Mouse (Mus musculus) adrenal gland, postnatal 25 days (tissue): ENCODE data around the gene Slc12a8. TPM values are rescaled to one million over a fixed set of nuclear protein-coding genes. Genes with fewer than 3 reads are reported as not detected.
"Not testable (repeated sequence)": the region's sequence is repeated elsewhere in the genome, so short reads cannot be mapped to it uniquely, and the experiment has no call there.

Experiments
- DNase-seq: peaks from one replicate; pipeline ENCODE4 v3.0.0; 2021; ENCODE audit warnings: mixed read lengths
- long read RNA-seq: library from polyadenylated mRNA; stranded (forward); transcript quantifications from one replicate; pipeline ENCODE4 v2.0.0, GENCODE M21; 2021
- total RNA-seq: library from RNA; stranded (reverse); gene quantifications from 2 replicates; pipeline ENCODE4 v1.2.3, GENCODE M21; 2021

Gene Slc12a8
- 0.70 and 0.76 TPM in 2 replicates for total RNA-seq
- long read RNA-seq, partial matches to known transcripts = 1 of 1 reads
- long read RNA-seq, other reads (novel, unspliced or antisense) = 0 of 1 reads

- DNase-seq = no peak
Measured at GRCm38 (mm10) chr16:33516807-33517565, at the start of gene Slc12a8. Gene Slc12a8 (plus strand): TSS chr16:33517328.

DNA sequence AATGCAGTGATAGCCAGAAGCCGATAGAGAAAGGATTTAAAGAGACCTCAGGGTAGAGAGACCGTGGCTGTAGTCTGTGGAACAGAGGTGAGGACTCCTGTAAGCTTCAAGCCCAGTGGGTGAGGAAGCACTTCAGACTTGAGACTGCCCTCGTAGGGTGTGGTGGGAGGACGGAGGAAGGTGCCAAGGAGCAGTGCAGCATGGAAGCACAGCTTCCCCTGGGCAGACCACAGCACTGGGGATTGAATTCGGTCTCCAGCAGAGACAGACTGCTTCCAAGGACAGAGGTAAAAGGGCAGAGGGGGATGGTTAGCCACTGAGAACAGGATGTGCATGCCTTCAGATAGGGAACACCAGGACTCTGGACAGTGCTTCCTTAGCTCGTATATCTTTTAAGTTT lies 49.7 kb upstream of the Slc12a8 start:
- no peak for DNase-seq

GRCm38 (mm10) chr16:33469973-33470372 lies 47.2 kb upstream of the Slc12a8 start:
- DNase-seq = no peak

- no peak for DNase-seq
Measured at GRCm38 (mm10) chr16:33474381-33474780, 42.7 kb upstream of the Slc12a8 start.

DNA sequence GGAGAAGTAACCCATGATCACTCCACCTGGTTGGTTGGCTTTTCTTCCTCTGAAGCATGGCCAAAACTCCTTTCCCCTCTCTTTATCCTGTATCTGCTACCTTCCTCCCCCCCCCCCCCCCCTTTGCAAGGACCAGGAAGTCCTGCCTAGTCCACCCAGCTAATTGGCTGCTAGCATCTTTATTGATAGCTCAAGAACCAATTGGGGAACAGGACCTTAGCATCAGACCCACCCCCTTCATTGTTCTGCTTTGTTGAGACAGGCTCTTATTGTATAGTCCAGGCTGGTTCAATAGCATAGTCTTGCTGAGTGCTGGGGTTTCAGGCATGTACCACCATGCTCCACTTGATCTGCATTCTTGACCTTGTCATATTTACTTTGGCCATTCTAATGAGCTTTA lies 37.2 kb upstream of the Slc12a8 start:
- no peak for DNase-seq

DNA sequence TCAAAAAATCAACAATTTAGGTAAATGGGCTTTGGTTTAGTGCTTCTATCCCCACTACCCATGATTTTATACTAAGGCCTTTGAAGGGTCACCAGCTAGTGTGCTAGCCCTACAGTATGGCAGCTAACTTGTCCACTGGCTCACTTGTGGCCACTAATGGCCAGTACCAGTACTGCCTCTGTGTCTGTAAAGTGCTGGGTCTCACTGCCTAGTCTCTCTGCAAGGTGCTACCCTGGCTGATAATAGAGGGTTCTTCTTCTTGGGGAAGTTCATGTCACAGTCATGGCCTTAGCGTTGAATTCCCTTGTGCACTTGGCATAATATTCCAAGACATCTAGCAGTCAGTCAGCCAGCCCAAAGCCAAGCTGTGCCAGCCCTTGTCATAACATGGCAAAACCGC lies 36.0 kb upstream of the Slc12a8 start:
- DNase-seq = peak; percentile 11

- DNase-seq = no peak
Measured at GRCm38 (mm10) chr16:33482309-33482708, 34.8 kb upstream of the Slc12a8 start.

DNA sequence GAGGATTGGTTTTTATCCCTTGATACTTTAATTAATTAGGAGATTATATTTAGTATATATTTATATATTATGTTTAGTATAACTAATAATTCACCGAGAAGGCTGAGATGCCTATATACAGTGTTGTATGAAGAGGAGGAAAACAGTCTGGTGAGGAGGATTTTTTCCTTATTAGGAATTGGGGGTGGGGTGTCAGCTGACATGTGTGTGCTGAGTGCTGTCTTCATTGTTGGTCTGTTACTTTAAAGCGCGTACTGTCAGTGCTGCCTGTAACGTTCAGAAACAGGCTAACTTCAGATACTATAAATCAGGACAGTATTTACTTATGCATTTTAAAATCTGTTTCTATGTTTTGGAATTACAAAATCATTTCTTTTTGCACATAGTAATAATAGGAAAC lies 29.4 kb upstream of the Slc12a8 start:
- no peak for DNase-seq

DNA sequence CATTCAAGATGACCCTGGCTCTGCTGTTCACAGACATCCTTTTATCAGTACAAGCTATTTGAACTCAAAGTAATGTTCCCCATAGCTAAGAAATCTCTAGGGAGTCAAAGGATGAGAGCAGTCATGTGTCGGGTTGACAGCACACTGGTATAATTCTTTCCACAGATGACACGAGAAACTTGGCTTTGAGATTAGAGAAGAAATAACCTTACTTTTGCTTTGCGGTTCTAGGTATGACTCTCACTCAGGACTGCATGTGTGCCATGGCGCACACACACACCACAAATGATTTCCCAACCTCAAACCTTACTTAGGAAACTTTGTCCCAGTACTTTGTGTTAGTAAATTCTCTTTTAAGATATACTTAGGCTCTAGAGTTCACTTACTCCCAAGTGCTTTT lies 22.8 kb upstream of the Slc12a8 start:
- no peak for DNase-seq

GRCm38 (mm10) chr16:33508082-33508481 lies 9.0 kb upstream of the Slc12a8 start:
- DNase-seq = no peak

GRCm38 (mm10) chr16:33509231-33509630 lies 7.9 kb upstream of the Slc12a8 start:
- not testable (repeated sequence) for DNase-seq

GRCm38 (mm10) chr16:33510856-33511255 lies 6.3 kb upstream of the Slc12a8 start:
- DNase-seq = not testable (repeated sequence)

DNA sequence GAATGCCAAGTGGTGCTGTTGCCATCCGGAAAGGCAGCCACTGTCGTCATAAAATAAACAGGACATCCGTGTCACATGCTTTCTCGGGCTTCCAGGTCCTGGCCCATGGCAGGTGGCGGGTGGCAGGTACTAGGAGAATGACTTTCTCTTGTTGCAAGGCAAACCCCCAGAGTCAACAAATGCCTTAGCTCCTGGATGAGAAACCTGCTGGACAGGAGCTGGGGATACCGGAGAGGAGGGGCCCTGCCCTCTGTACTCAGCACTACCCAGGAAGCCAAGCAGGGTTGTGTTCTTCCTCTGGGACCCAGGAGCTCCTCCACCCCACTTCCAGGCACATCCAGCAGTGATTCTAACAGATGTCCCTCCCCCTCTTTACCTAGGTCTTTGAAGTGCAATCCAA lies 4.6 kb upstream of the Slc12a8 start:
- DNase-seq = no peak

GRCm38 (mm10) chr16:33517627-33518026 lies 499 bp downstream of the Slc12a8 start:
- no peak for DNase-seq

- DNase-seq = no peak
Measured at GRCm38 (mm10) chr16:33518236-33518635, 1.1 kb downstream of the Slc12a8 start.

- no peak for DNase-seq
Measured at GRCm38 (mm10) chr16:33519916-33520568, 2.9 kb downstream of the Slc12a8 start.

DNA sequence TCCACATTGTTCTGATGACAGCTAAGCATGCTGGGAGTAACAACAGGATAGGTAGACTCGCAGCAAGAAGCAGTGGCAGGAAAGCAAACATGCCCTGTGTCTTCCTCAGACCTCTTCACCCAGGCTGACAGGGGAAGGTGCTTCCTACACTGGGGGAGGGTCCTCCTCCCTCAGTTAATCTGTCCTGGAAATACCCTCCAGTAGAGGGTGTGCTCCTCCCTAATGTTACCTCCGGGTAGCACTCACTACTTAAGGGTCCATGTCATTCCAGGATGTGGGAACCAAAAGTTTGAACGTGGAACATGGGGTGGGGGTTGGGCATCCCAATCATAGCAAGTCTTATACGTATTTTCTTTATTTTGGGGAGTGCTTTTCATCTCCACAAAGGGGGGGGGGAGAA lies 5.4 kb downstream of the Slc12a8 start:
- DNase-seq = no peak

DNA sequence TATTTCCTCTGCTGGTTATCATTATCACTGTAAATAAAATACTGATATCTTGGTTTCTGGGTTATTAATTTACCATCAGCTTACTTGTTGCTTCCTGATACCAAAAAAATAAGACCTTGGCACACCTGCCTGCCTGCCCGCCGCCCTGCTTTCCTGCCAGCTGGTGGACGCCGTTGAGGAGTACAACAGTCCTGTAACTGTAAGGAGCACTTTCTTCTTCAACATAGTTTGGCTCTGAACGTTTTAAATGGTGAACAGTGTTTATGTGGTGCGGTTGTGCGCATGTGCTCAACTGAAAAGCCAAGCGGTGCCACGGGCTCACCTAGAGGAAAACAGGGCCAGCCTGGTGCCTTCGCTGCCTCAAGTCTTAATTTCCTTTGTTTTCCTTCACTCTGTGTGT lies 6.4 kb downstream of the Slc12a8 start:
- no peak for DNase-seq

GRCm38 (mm10) chr16:33529502-33530454 lies 12.7 kb downstream of the Slc12a8 start:
- DNase-seq = no peak

DNA sequence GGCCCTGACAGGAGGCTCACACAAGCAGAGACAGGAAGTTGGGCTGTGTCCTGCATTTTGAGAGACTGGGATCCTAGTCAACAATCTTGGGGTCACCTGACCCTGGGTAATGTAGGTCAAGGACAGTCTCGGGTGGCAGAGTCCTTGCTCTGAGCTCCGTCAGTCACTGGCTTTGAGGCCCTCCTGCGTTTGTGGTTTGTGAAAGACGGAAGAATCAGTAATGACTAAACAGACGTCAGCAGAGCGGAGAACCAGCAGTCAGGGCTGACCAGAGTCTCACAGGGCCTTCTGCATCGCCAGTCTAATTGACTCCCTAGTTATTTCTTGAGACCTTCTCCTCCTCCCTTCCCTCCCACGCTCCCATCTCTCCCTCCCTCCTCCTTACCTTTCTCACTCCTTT lies 14.1 kb downstream of the Slc12a8 start:
- no peak for DNase-seq

GRCm38 (mm10) chr16:33536456-33536855 lies 19.3 kb downstream of the Slc12a8 start:
- DNase-seq = no peak

DNA sequence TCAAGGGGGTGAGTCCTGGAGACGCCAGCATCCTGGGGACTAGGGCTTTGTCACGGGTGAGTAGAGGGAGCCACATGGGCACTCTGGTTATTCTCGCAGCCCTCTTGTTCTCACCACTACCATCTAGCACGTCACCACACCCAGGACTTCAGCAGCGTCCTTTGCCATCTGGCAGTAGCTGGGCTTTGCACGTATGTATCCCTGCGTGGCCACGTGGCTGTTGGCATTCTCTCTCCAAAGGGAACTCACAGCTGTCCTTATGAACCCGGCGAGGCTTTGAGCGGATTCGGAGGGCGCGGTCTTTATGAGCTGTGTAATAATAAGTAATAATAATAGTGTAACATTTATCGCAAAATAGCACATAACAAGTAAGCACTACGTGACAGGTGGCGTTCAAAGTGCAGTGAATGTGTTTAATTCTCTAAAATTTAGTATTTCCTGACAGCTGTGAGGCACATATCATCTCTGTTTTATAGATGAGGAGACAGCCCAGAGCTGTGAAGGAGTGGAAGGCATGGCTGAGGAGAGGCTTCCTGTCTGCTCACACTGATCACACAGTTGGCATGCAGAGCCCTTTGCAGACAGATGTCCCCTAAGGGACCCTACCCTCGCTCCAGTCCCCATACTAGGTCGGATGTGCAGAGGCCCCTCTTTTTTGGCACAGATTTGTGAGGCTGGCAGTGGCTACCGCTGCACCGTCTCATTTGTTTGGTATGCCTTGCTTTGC lies 20.5 kb downstream of the Slc12a8 start:
- DNase-seq = no peak
